Mouse (Mus musculus) gastrocnemius, postnatal 4 days (tissue): ENCODE measurements around the gene Rag2. TPM values are rescaled to one million over a fixed set of nuclear protein-coding genes. Genes with fewer than 3 reads are reported as not detected.

Experiments used
- total RNA-seq, 2 experiments: library from RNA; stranded (reverse); gene quantifications; 2 replicates each; pipeline ENCODE4 v1.2.3; 2021

Rag2 gene
- total RNA-seq, 2 experiments from 2014 or later = not detected

Other genes starting within 250 kb of the Rag2 start
- under 1 TPM; 0.21 to 0.81 TPM for gene Rag1, start 24.8 kb downstream of the Rag2 start, total RNA-seq
- gene B230118H07Rik, start 24.8 kb downstream of the Rag2 start, total RNA-seq = 10 to 100 TPM; 36.9 to 45.5 TPM
- gene Traf6, start 53.7 kb downstream of the Rag2 start, total RNA-seq = 10 to 100 TPM; 11.7 to 14.6 TPM